Mouse (Mus musculus) heart, embryonic 10.5 days (tissue): ENCODE results near the gene Gm4491. TPM values are rescaled to one million over a fixed set of nuclear protein-coding genes. Genes with fewer than 3 reads are reported as not detected.

Experiments used
- DNase-seq: peaks from one replicate; pipeline ENCODE4 v3.0.0-alpha.2; 2017; ENCODE audit warnings: low spot score
- H3K27ac ChIP-seq: fragments of 300-500 bp; sonication (generic); 2 replicates; pipeline ENCODE4 v1.5.1; 2016; ENCODE audit warnings: mild to moderate bottlenecking
- H3K27me3 ChIP-seq: fragments of 300-500 bp; sonication (generic); 2 replicates; pipeline ENCODE4 v1.6.1; 2016; ENCODE audit warnings: mild to moderate bottlenecking; ENCODE audit not compliant: poor library complexity, insufficient read depth, severe bottlenecking
- H3K36me3 ChIP-seq: fragments of 300-500 bp; sonication (generic); 2 replicates; pipeline ENCODE4 v1.6.1; 2016; ENCODE audit warnings: mild to moderate bottlenecking, moderate library complexity
- H3K4me1 ChIP-seq: fragments of 300-500 bp; sonication (generic); 2 replicates; pipeline ENCODE4 v1.6.1; 2016; ENCODE audit warnings: mild to moderate bottlenecking
- H3K4me3 ChIP-seq: fragments of 300-500 bp; sonication (generic); 2 replicates; pipeline ENCODE4 v1.5.1; 2016; ENCODE audit warnings: mild to moderate bottlenecking, moderate library complexity
- H3K9me3 ChIP-seq: fragments of 300-500 bp; sonication (generic); 2 replicates; pipeline ENCODE4 v1.6.1; 2016; ENCODE audit warnings: mild to moderate bottlenecking, moderate library complexity
- WGBS: fragments of 180-500 bp; shearing (Covaris S2); methylation state at CpG from one replicate; pipeline ENCODE4 v1.1.7; 2016; 5-methylcytosine and 5-hydroxymethylcytosine counted together
- polyA plus RNA-seq: library from polyadenylated mRNA; unstranded; fragments of >200 nt; fragmentation: Nextera tagmentation; extraction: Ambion mirVana; gene quantifications from 2 replicates; pipeline ENCODE4 v1.2.1, GENCODE M21; 2016

Gm4491 gene
- not detected in 2 replicates for polyA plus RNA-seq

GRCm38 (mm10) chr14:57115823-57116544 is at the start of gene Gm4491:
Gene Gm4491 (minus strand): TSS chr14:57115883.
- H3K27me3 ChIP-seq = peaks cover 58% of the 10 kb centered on the region
- no peak within 1 kb of the TSS for H3K27ac ChIP-seq
- no peak for DNase-seq
- H3K4me3 ChIP-seq = no peak within 1 kb of the TSS
- no peaks in the 10 kb centered on the region for H3K36me3 ChIP-seq
- peaks cover 6% of the 10 kb centered on the region; the same call in 1 of the 2 replicates for H3K4me1 ChIP-seq
- 23% methylated on average over 13 of the region's 13 CpGs for WGBS
- H3K9me3 ChIP-seq = no peaks in the 10 kb centered on the region

GRCm38 (mm10) chr14:57161833-57162232 is 46.1 kb upstream of the Gm4491 start:
- no peak for DNase-seq
- no peak overlapping the region for H3K27ac ChIP-seq
- no peaks in the 10 kb centered on the region for H3K9me3 ChIP-seq
- H3K36me3 ChIP-seq = no peaks in the 10 kb centered on the region
- WGBS = 55% methylated on average over 2 of the region's 2 CpGs
- no peaks in the 10 kb centered on the region for H3K27me3 ChIP-seq
- peaks cover 7% of the 10 kb centered on the region; the same call in 1 of the 2 replicates for H3K4me1 ChIP-seq
- no peak overlapping the region for H3K4me3 ChIP-seq

- Histone ChIP-seq H3K9me3 (no peaks in the 10 kb centered on the region), H3K4me1 (peaks cover 7% of the 10 kb centered on the region; the same call in 1 of the 2 replicates), H3K27me3 (no peaks in the 10 kb centered on the region), H3K36me3 (no peaks in the 10 kb centered on the region), H3K27ac (no peak overlapping the region), H3K4me3 (no peak overlapping the region)
- peak; percentile 74 for DNase-seq
- 66% methylated on average over 4 of the region's 4 CpGs for WGBS
Observed at GRCm38 (mm10) chr14:57161201-57161600, 45.5 kb upstream of the Gm4491 start.

GRCm38 (mm10) chr14:57154916-57155315 is 39.2 kb upstream of the Gm4491 start:
- no peaks in the 10 kb centered on the region for H3K4me1 ChIP-seq
- no peak overlapping the region for H3K4me3 ChIP-seq
- H3K36me3 ChIP-seq = no peaks in the 10 kb centered on the region
- peaks cover 23% of the 10 kb centered on the region for H3K27me3 ChIP-seq
- 39% methylated on average over 6 of the region's 6 CpGs for whole genome bisulfite sequencing
- DNase-seq = no peak
- H3K9me3 ChIP-seq = no peaks in the 10 kb centered on the region
- no peak overlapping the region for H3K27ac ChIP-seq

- peaks cover 13% of the 10 kb centered on the region for H3K4me1 ChIP-seq
- H3K27me3 ChIP-seq = peaks cover 60% of the 10 kb centered on the region
- no peak overlapping the region for H3K4me3 ChIP-seq
- H3K36me3 ChIP-seq = no peaks in the 10 kb centered on the region
- no peaks in the 10 kb centered on the region for H3K9me3 ChIP-seq
- no peak overlapping the region for H3K27ac ChIP-seq
- peak; percentile 76 for DNase-seq
- WGBS = 16% methylated on average over 4 of the region's 4 CpGs
Observed at GRCm38 (mm10) chr14:57145741-57146140, 30.1 kb upstream of the Gm4491 start.

GRCm38 (mm10) chr14:57135265-57135664 is 19.6 kb upstream of the Gm4491 start:
- 69% methylated on average over 8 of the region's 8 CpGs for WGBS
- DNase-seq = no peak
- H3K4me1 ChIP-seq = peaks cover 11% of the 10 kb centered on the region
- H3K36me3 ChIP-seq = no peaks in the 10 kb centered on the region
- peaks cover 98% of the 10 kb centered on the region for H3K27me3 ChIP-seq
- no peak overlapping the region for H3K27ac ChIP-seq
- no peak overlapping the region for H3K4me3 ChIP-seq
- H3K9me3 ChIP-seq = no peaks in the 10 kb centered on the region

- WGBS = 3% methylated on average over 33 of the region's 33 CpGs
- peak within 1 kb of the TSS; percentile 54 for H3K4me3 ChIP-seq
- no peak for DNase-seq
- H3K27me3 ChIP-seq = peaks cover 90% of the 10 kb centered on the region
- peaks cover 11% of the 10 kb centered on the region for H3K4me1 ChIP-seq
- H3K9me3 ChIP-seq = no peaks in the 10 kb centered on the region
- H3K27ac ChIP-seq = no peak within 1 kb of the TSS
- H3K36me3 ChIP-seq = no peaks in the 10 kb centered on the region
Observed at GRCm38 (mm10) chr14:57133161-57133661, 17.5 kb upstream of the Gm4491 start, which contains the start of gene Gjb6. Gene Gjb6 (minus strand): TSS chr14:57133611.

- DNase-seq = no peak
Observed at GRCm38 (mm10) chr14:57127383-57127782, 11.7 kb upstream of the Gm4491 start.

GRCm38 (mm10) chr14:57122295-57122694 is 6.6 kb upstream of the Gm4491 start:
- Histone ChIP-seq H3K27me3 (peaks cover 33% of the 10 kb centered on the region), H3K4me1 (no peaks in the 10 kb centered on the region), H3K9me3 (no peaks in the 10 kb centered on the region), H3K4me3 (no peak overlapping the region), H3K27ac (no peak overlapping the region), H3K36me3 (no peaks in the 10 kb centered on the region)
- no peak for DNase-seq
- 84% methylated on average over 7 of the region's 7 CpGs for WGBS

More at GRCm38 (mm10) chr14:57127383-57127782, 11.7 kb upstream of the Gm4491 start:
- H3K4me3 ChIP-seq = no peak overlapping the region
- H3K4me1 ChIP-seq = no peaks in the 10 kb centered on the region
- 71% methylated on average over 4 of the region's 4 CpGs for WGBS
- no peaks in the 10 kb centered on the region for H3K9me3 ChIP-seq
- H3K36me3 ChIP-seq = no peaks in the 10 kb centered on the region
- no peak overlapping the region for H3K27ac ChIP-seq
- peaks cover 42% of the 10 kb centered on the region for H3K27me3 ChIP-seq

GRCm38 (mm10) chr14:57109194-57109593 is 6.5 kb downstream of the Gm4491 start:
- Histone ChIP-seq H3K27me3 (peaks cover 68% of the 10 kb centered on the region), H3K9me3 (no peaks in the 10 kb centered on the region), H3K27ac (no peak overlapping the region), H3K4me3 (no peak overlapping the region), H3K36me3 (no peaks in the 10 kb centered on the region), H3K4me1 (peaks cover 9% of the 10 kb centered on the region)
- WGBS = 11% methylated on average over 4 of the region's 4 CpGs
- DNase-seq = no peak

GRCm38 (mm10) chr14:57107916-57108315 is 7.8 kb downstream of the Gm4491 start:
- peaks cover 14% of the 10 kb centered on the region for H3K4me1 ChIP-seq
- peaks cover 71% of the 10 kb centered on the region for H3K27me3 ChIP-seq
- no peaks in the 10 kb centered on the region for H3K36me3 ChIP-seq

GRCm38 (mm10) chr14:57107091-57107490 is 8.6 kb downstream of the Gm4491 start:
- WGBS = 75% methylated on average over 8 of the region's 8 CpGs
- Histone ChIP-seq H3K9me3 (no peaks in the 10 kb centered on the region), H3K4me3 (no peak overlapping the region), H3K27ac (no peak overlapping the region), H3K36me3 (no peaks in the 10 kb centered on the region), H3K4me1 (peaks cover 14% of the 10 kb centered on the region), H3K27me3 (peaks cover 78% of the 10 kb centered on the region)
- no peak for DNase-seq

More at GRCm38 (mm10) chr14:57107916-57108315, 7.8 kb downstream of the Gm4491 start:
- no peak overlapping the region for H3K27ac ChIP-seq
- H3K4me3 ChIP-seq = no peak overlapping the region
- DNase-seq = no peak
- 75% methylated on average over 5 of the region's 5 CpGs for WGBS
- H3K9me3 ChIP-seq = no peaks in the 10 kb centered on the region

- Histone ChIP-seq H3K4me1 (peaks cover 14% of the 10 kb centered on the region), H3K27ac (no peak overlapping the region), H3K9me3 (no peaks in the 10 kb centered on the region), H3K36me3 (no peaks in the 10 kb centered on the region), H3K4me3 (no peak overlapping the region), H3K27me3 (peaks cover 77% of the 10 kb centered on the region)
- DNase-seq = no peak
- WGBS = 50% methylated on average over 11 of the region's 11 CpGs
Observed at GRCm38 (mm10) chr14:57105721-57106120, 10.0 kb downstream of the Gm4491 start.
